Mouse (Mus musculus) MEL (cell line): Measurements from ENCODE around the gene Kcnab1.

Experiments
- CTCF ChIP-seq, 3 experiments: IDR thresholded peaks in 2 of 3; conservative IDR thresholded peaks in 1 of 3; 2 replicates each; pipeline ENCODE4 v1.5.1; 2011 to 2012; ENCODE audit warnings: low read length in 3 of 3, low read depth in 2 of 3, mild to moderate bottlenecking in 2 of 3, improper control_type of control experiment in 1 of 3, inconsistent platforms in 1 of 3, mixed read lengths in 1 of 3, moderate library complexity in 1 of 3; ENCODE audit not compliant: control insufficient read depth in 1 of 3, insufficient read depth in 1 of 3, poor library complexity in 1 of 3, severe bottlenecking in 1 of 3
- ELF1 ChIP-seq: IDR thresholded peaks from 2 replicates; pipeline ENCODE4 v1.6.1; 2014; ENCODE audit warnings: low read depth, mild to moderate bottlenecking, inconsistent platforms, low read length, improper control_type of control experiment, moderate library complexity
- ETS1 ChIP-seq: IDR thresholded peaks from 2 replicates; pipeline ENCODE4 v1.6.1; 2012; ENCODE audit warnings: low read depth, mild to moderate bottlenecking, inconsistent platforms, low read length, improper control_type of control experiment, moderate library complexity
- GATA1 ChIP-seq: IDR thresholded peaks from 2 replicates; pipeline ENCODE4 v1.6.1; 2011; ENCODE audit warnings: low read depth, low read length, improper control_type of control experiment
- RAD21 ChIP-seq: IDR thresholded peaks from 2 replicates; pipeline ENCODE4 v1.6.1; 2011; ENCODE audit warnings: mild to moderate bottlenecking, low read depth, low read length, improper control_type of control experiment
- UBTF ChIP-seq: IDR thresholded peaks from 2 replicates; pipeline ENCODE4 v1.6.1; 2012; ENCODE audit warnings: low read depth, mild to moderate bottlenecking, inconsistent platforms, low read length, improper control_type of control experiment, moderate library complexity, borderline replicate concordance; ENCODE audit not compliant: insufficient read depth
- USF1 ChIP-seq: IDR thresholded peaks from 2 replicates; pipeline ENCODE4 v1.6.1; 2014; ENCODE audit warnings: low read depth, mild to moderate bottlenecking, inconsistent platforms, low read length, improper control_type of control experiment, moderate library complexity

DNA sequence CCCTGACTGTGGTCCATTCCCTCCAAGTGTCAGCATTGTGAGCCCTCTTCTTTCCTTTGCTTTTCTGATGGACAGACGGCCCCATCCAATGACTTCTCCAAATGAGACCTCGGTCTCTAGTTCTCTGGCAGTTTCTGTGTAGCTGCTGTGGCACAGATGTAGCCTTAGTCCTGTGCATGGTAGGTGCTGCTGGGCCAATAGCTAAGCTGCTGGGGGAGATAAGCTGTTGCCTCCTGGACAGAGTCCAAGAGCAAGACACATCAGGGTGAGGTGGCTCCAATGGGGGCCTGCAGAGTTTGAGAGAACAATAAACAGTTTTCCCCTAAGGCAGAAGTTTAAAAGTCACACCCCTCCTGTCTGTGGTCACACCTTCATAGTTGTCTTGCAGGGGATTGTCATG is 2.0 kb downstream of the Kcnab1 start:
- no peak for TF ChIP-seq RAD21
- TF ChIP-seq GATA1, result no peak
- TF ChIP-seq CTCF (IDR thresholded peaks at IDR 0.05 in 2 of 3, conservative IDR thresholded peaks at IDR 0.05 in 1 of 3; ENCODE audit: control insufficient read depth in 1 of 3, insufficient read depth in 1 of 3, low read depth in 2 of 3, low read length in 3 of 3, poor library complexity in 1 of 3, severe bottlenecking in 1 of 3), result no peak
- no peak for TF ChIP-seq USF1
- TF ChIP-seq UBTF, result no peak
- no peak for TF ChIP-seq ELF1
- no peak for TF ChIP-seq ETS1
